ENCODE assay signal across 8 mouse cellular contexts in genomic region chr2:154791661-154792642, GRCm38 (mm10). TPM values are rescaled to one million over a fixed set of nuclear protein-coding genes. Genes with fewer than 3 reads are reported as not detected.
A peak's percentile ranks its signal among the peaks of the same experiment; 100 is the strongest.
DNase-seq lines count a peak whose midpoint lies in the region; ATAC-seq and TF ChIP-seq lines count a peak whose summit lies in the region.

No protein-coding gene starts in this region.

- DNase-seq in CD8-positive naive resting alpha-beta T cell, adult 2 months (ENCODE audit: low read depth in 2 of 2, low spot score in 2 of 2): peak; percentile 42 to 48
- peak; percentile 50 for DNase-seq in c-Kit-negative CD71-positive TER-119-positive erythroid progenitor cells, embryonic 14.5 days (ENCODE audit: low read depth, low spot score)
- DNase-seq in heart, postnatal 0 days (ENCODE audit: low spot score): peak; percentile 75
- DNase-seq in kidney, postnatal 4 days: peak; percentile 82 to 89
- DNase-seq in lung, adult 2 months: peak; percentile 78
- DNase-seq in thymus, adult 18-20 months: peak; percentile 72 to 75

- H3K9ac ChIP-seq in forebrain, embryonic 12.5 days: peak overlapping the region; percentile 97
- H3K9ac ChIP-seq in heart, postnatal 0 days (replicated peaks; ENCODE audit: low read depth, low read length): peak overlapping the region; percentile 99
- peak overlapping the region; percentile 92 for H3K9ac ChIP-seq in neural tube, embryonic 14.5 days (replicated peaks; ENCODE audit: low read depth, low read length)

- no peaks in the 10 kb centered on the region for H3K9me3 ChIP-seq in forebrain, embryonic 12.5 days
- no peaks in the 10 kb centered on the region for H3K9me3 ChIP-seq in heart, postnatal 0 days (replicated peaks; ENCODE audit: control insufficient read depth, low read length)
- H3K9me3 ChIP-seq in neural tube, embryonic 14.5 days (ENCODE audit: control insufficient read depth, low read length): no peaks in the 10 kb centered on the region

- peak overlapping the region; percentile 97 for H3K4me3 ChIP-seq in forebrain, embryonic 12.5 days (replicated peaks)
- H3K4me3 ChIP-seq in heart, postnatal 0 days (ENCODE audit: low read depth, low read length): peak overlapping the region; percentile 99
- peak overlapping the region; percentile 85 for H3K4me3 ChIP-seq in lung, adult 2 months (replicated peaks; ENCODE audit: extremely low read depth, low read depth, low read length)
- peak overlapping the region; percentile 94 for H3K4me3 ChIP-seq in neural tube, embryonic 14.5 days (ENCODE audit: low read depth, low read length)

- H3K36me3 ChIP-seq in forebrain, embryonic 12.5 days (replicated peaks): no peaks in the 10 kb centered on the region
- no peaks in the 10 kb centered on the region for H3K36me3 ChIP-seq in heart, postnatal 0 days (replicated peaks; ENCODE audit: control insufficient read depth, insufficient read depth, low read length)
- H3K36me3 ChIP-seq in neural tube, embryonic 14.5 days (ENCODE audit: control insufficient read depth, insufficient read depth, low read length): no peaks in the 10 kb centered on the region

- 0 out of 2 replicates have a peak, but pooled peaks have one; percentile 4 for TF ChIP-seq POLR2A in lung, adult 2 months (IDR thresholded peaks at IDR 0.05; ENCODE audit: borderline replicate concordance, extremely low read depth, low read depth, low read length)

- TF ChIP-seq EP300 in heart, postnatal 0 days (IDR thresholded peaks at IDR 0.05; ENCODE audit: low read depth): no peak

- peak; percentile 25 for ATAC-seq in forebrain, embryonic 12.5 days (ENCODE audit: low FRiP score)
- peak; percentile 49 for ATAC-seq in heart, postnatal 0 days (ENCODE audit: insufficient read depth, low read depth)
- ATAC-seq in neural tube, embryonic 14.5 days (ENCODE audit: low read depth): peak; percentile 15

- no peak for TF ChIP-seq CTCF in heart, postnatal 0 days (IDR thresholded peaks at IDR 0.05; ENCODE audit: low read depth)
- TF ChIP-seq CTCF in lung, adult 2 months (IDR thresholded peaks at IDR 0.05; ENCODE audit: insufficient read depth, low read length): no peak

- H3K4me1 ChIP-seq in forebrain, embryonic 12.5 days: peaks cover 43% of the 10 kb centered on the region
- peaks cover 43% of the 10 kb centered on the region for H3K4me1 ChIP-seq in heart, postnatal 0 days (ENCODE audit: control insufficient read depth, insufficient read depth)
- H3K4me1 ChIP-seq in lung, adult 2 months (ENCODE audit: control insufficient read depth, insufficient read depth, low read length): peaks cover 14% of the 10 kb centered on the region
- H3K4me1 ChIP-seq in neural tube, embryonic 14.5 days (ENCODE audit: control insufficient read depth, insufficient read depth, low read length): peaks cover 24% of the 10 kb centered on the region

- under 1% methylated on average over 65 of the region's 67 CpGs for WGBS in forebrain, embryonic 12.5 days
- under 1% methylated on average over 66 of the region's 67 CpGs for WGBS in heart, postnatal 0 days
- WGBS in lung, adult 2 months: under 1% methylated on average over 67 of the region's 67 CpGs
- under 1% methylated on average over 57 of the region's 67 CpGs for WGBS in neural tube, embryonic 14.5 days

- peak overlapping the region; percentile 88 for H3K4me2 ChIP-seq in forebrain, embryonic 12.5 days
- peak overlapping the region; percentile 92 for H3K4me2 ChIP-seq in heart, postnatal 0 days (ENCODE audit: low read depth, low read length)
- peak overlapping the region; percentile 91 for H3K4me2 ChIP-seq in neural tube, embryonic 14.5 days (ENCODE audit: low read depth, low read length)

- H3K27me3 ChIP-seq in forebrain, embryonic 12.5 days: no peaks in the 10 kb centered on the region
- no peaks in the 10 kb centered on the region for H3K27me3 ChIP-seq in heart, postnatal 0 days (ENCODE audit: control insufficient read depth, insufficient read depth, low read length)
- H3K27me3 ChIP-seq in neural tube, embryonic 14.5 days (ENCODE audit: control insufficient read depth, insufficient read depth, low read length): no peaks in the 10 kb centered on the region; the same call in 1 of the 2 replicates

- H3K27ac ChIP-seq in forebrain, embryonic 12.5 days: peak overlapping the region; percentile 97
- H3K27ac ChIP-seq in heart, postnatal 0 days (ENCODE audit: low read depth): peak overlapping the region; percentile 99
- peak overlapping the region; percentile 99 for H3K27ac ChIP-seq in neural tube, embryonic 14.5 days (ENCODE audit: low read depth, low read length)

RNA-seq across cellular contexts. Expression of gene a, which starts 0.8 kb away (rescaled TPM):
- 1.5 and 1.7 TPM in 2 replicates for polyA plus RNA-seq in forebrain, embryonic 12.5 days (2016; fragmentation: Nextera tagmentation; extraction: Ambion mirVana)
- not detected in 2 replicates for total RNA-seq in heart, postnatal 0 days (2014; rRNA removed; ENCODE audit: low replicate concordance)
- polyA plus RNA-seq in heart, postnatal 0 days (2015; fragmentation: Nextera tagmentation; extraction: Ambion mirVana): not detected in 2 replicates
- not detected in 2 replicates for polyA plus RNA-seq in lung, adult 2 months (2012; rRNA removed)
- polyA plus RNA-seq in neural tube, embryonic 14.5 days (2014; fragmentation: Nextera tagmentation; extraction: Ambion mirVana): not detected in 2 replicates

RNA-seq across cellular contexts. Expression of gene Raly, which starts 1.1 kb away (rescaled TPM):
- polyA plus RNA-seq in forebrain, embryonic 12.5 days (2016; fragmentation: Nextera tagmentation; extraction: Ambion mirVana): 35.1 and 45.9 TPM in 2 replicates
- 255 and 266 TPM in 2 replicates for total RNA-seq in heart, postnatal 0 days (2014; rRNA removed; ENCODE audit: low replicate concordance)
- 21.5 and 21.7 TPM in 2 replicates for polyA plus RNA-seq in heart, postnatal 0 days (2015; fragmentation: Nextera tagmentation; extraction: Ambion mirVana)
- 188 and 211 TPM in 2 replicates for polyA plus RNA-seq in lung, adult 2 months (2012; rRNA removed)
- polyA plus RNA-seq in neural tube, embryonic 14.5 days (2014; fragmentation: Nextera tagmentation; extraction: Ambion mirVana): 27.5 and 34.5 TPM in 2 replicates

RNA-seq across cellular contexts. Expression of gene Gm14214, which starts 22.1 kb away (rescaled TPM):
- not detected in 2 replicates for polyA plus RNA-seq in forebrain, embryonic 12.5 days (2016; fragmentation: Nextera tagmentation; extraction: Ambion mirVana)
- not detected in 2 replicates for total RNA-seq in heart, postnatal 0 days (2014; rRNA removed; ENCODE audit: low replicate concordance)
- not detected in 2 replicates for polyA plus RNA-seq in heart, postnatal 0 days (2015; fragmentation: Nextera tagmentation; extraction: Ambion mirVana)
- not detected in 2 replicates for polyA plus RNA-seq in lung, adult 2 months (2012; rRNA removed)
- polyA plus RNA-seq in neural tube, embryonic 14.5 days (2014; fragmentation: Nextera tagmentation; extraction: Ambion mirVana): not detected in 2 replicates

Comparison
In these comparisons a context has a peak if more than half of its experiments do, and no peak if none do; other contexts are left out.
1. Peak in every context shown above with its lines: DNase-seq, ATAC-seq, H3K4me3 ChIP-seq and H3K27ac ChIP-seq.